Mouse (Mus musculus): ENCODE results near the gene Ccdc33.

The Ccdc33 gene

GRCm38 (mm10) chr9:58051937-58052336, 66.7 kb downstream of the Ccdc33 start:
- in situ Hi-C loops (cut with MboI; ENCODE audit: low sequenced_read_pairs) = loop anchor here (5.0 kb wide), 1 partner anchor 150 kb away; the partner anchor contains the start of genes Islr and Islr2

- in situ Hi-C loops (cut with MboI; ENCODE audit: low sequenced_read_pairs) = loop anchor here (5.0 kb wide), 1 partner anchor 152 kb away; the partner anchor contains the start of genes Islr and Islr2
Measured at GRCm38 (mm10) chr9:58049861-58050260, 68.8 kb downstream of the Ccdc33 start.

- in situ Hi-C loops (cut with MboI; ENCODE audit: low sequenced_read_pairs) = no loop called here
Measured at GRCm38 (mm10) chr9:58049186-58049585, 69.4 kb downstream of the Ccdc33 start.

- in situ Hi-C loops (cut with MboI; ENCODE audit: low sequenced_read_pairs) = no loop called here
Measured at GRCm38 (mm10) chr9:58048621-58049020, 70.0 kb downstream of the Ccdc33 start.

- in situ Hi-C loops (cut with MboI; ENCODE audit: low sequenced_read_pairs) = no loop called here
Measured at GRCm38 (mm10) chr9:58047061-58047460, 71.6 kb downstream of the Ccdc33 start.

- in situ Hi-C loops (cut with MboI; ENCODE audit: low sequenced_read_pairs) = no loop called here
Measured at GRCm38 (mm10) chr9:58045646-58046045, 73.0 kb downstream of the Ccdc33 start.

GRCm38 (mm10) chr9:58044828-58045227, 73.8 kb downstream of the Ccdc33 start:
- in situ Hi-C loops (cut with MboI; ENCODE audit: low sequenced_read_pairs) = no loop called here

GRCm38 (mm10) chr9:58043496-58044017, 75.1 kb downstream of the Ccdc33 start:
- in situ Hi-C loops (cut with MboI; ENCODE audit: low sequenced_read_pairs) = no loop called here

- in situ Hi-C loops (cut with MboI; ENCODE audit: low sequenced_read_pairs) = no loop called here
Measured at GRCm38 (mm10) chr9:58042391-58042790, 76.2 kb downstream of the Ccdc33 start.

- in situ Hi-C loops (cut with MboI; ENCODE audit: low sequenced_read_pairs) = no loop called here
Measured at GRCm38 (mm10) chr9:58040977-58041376, 77.6 kb downstream of the Ccdc33 start.

- in situ Hi-C loops (cut with MboI; ENCODE audit: low sequenced_read_pairs) = no loop called here
Measured at GRCm38 (mm10) chr9:58038500-58039168, 80.0 kb downstream of the Ccdc33 start.

GRCm38 (mm10) chr9:58036961-58037360, 81.7 kb downstream of the Ccdc33 start:
- in situ Hi-C loops (cut with MboI; ENCODE audit: low sequenced_read_pairs) = no loop called here

- in situ Hi-C loops (cut with MboI; ENCODE audit: low sequenced_read_pairs) = no loop called here
Measured at GRCm38 (mm10) chr9:58035951-58036698, 82.5 kb downstream of the Ccdc33 start.

- in situ Hi-C loops (cut with MboI; ENCODE audit: low sequenced_read_pairs) = no loop called here
Measured at GRCm38 (mm10) chr9:58035519-58035918, 83.1 kb downstream of the Ccdc33 start.

- in situ Hi-C loops (cut with MboI; ENCODE audit: low sequenced_read_pairs) = no loop called here
Measured at GRCm38 (mm10) chr9:58031895-58032294, 86.7 kb downstream of the Ccdc33 start.

GRCm38 (mm10) chr9:58029635-58030034, 89.0 kb downstream of the Ccdc33 start:
- in situ Hi-C loops (cut with MboI; ENCODE audit: low sequenced_read_pairs) = no loop called here

GRCm38 (mm10) chr9:58028841-58029240, 89.8 kb downstream of the Ccdc33 start:
- in situ Hi-C loops (cut with MboI; ENCODE audit: low sequenced_read_pairs) = no loop called here

- in situ Hi-C loops (cut with MboI; ENCODE audit: low sequenced_read_pairs) = no loop called here
Measured at GRCm38 (mm10) chr9:58027426-58028180, 91.0 kb downstream of the Ccdc33 start.

GRCm38 (mm10) chr9:58025995-58026394, 92.6 kb downstream of the Ccdc33 start:
- in situ Hi-C loops (cut with MboI; ENCODE audit: low sequenced_read_pairs) = no loop called here

- in situ Hi-C loops (cut with MboI; ENCODE audit: low sequenced_read_pairs) = no loop called here
Measured at GRCm38 (mm10) chr9:58018385-58018784, 100.2 kb downstream of the Ccdc33 start.

- in situ Hi-C loops (cut with MboI; ENCODE audit: low sequenced_read_pairs) = no loop called here
Measured at GRCm38 (mm10) chr9:58016962-58017361, 101.7 kb downstream of the Ccdc33 start.

Data from CH12F3 (cell line).